Mouse (Mus musculus) hindbrain, postnatal 0 days (tissue): Measurements from ENCODE around the gene Pi4kb. TPM values are rescaled to one million over a fixed set of nuclear protein-coding genes. Genes with fewer than 3 reads are reported as not detected.
"Not testable (repeated sequence)": the region's sequence is repeated elsewhere in the genome, so short reads cannot be mapped to it uniquely, and the experiment has no call there.

Source experiments
- ATAC-seq: fragments of 200-750 bp; cut with Nextera tagmentation; 2 replicates; pipeline ENCODE4 v1.8.0; 2017; ENCODE audit warnings: mild to moderate bottlenecking, moderate TSS enrichment, moderate library complexity
- DNase-seq: peaks from one replicate; pipeline ENCODE4 v3.0.0-alpha.2; 2015; ENCODE audit warnings: low spot score
- H3K27ac ChIP-seq: fragments of 300-500 bp; sonication (generic); 2 replicates; pipeline ENCODE4 v1.5.1; 2014; ENCODE audit warnings: mild to moderate bottlenecking
- H3K27me3 ChIP-seq: fragments of 300-500 bp; sonication (generic); 2 replicates; pipeline ENCODE4 v1.6.1; 2014; ENCODE audit warnings: low read length, mixed read lengths; ENCODE audit not compliant: insufficient read depth
- H3K36me3 ChIP-seq: fragments of 300-500 bp; sonication (generic); 2 replicates; pipeline ENCODE4 v1.6.1; 2014; ENCODE audit warnings: low read length, mixed read lengths; ENCODE audit not compliant: insufficient read depth
- H3K4me1 ChIP-seq: fragments of 300-500 bp; sonication (generic); 2 replicates; pipeline ENCODE4 v1.6.1; 2014; ENCODE audit warnings: antibody characterized with exemption, low read length, mixed read lengths; ENCODE audit not compliant: insufficient read depth
- H3K4me2 ChIP-seq: fragments of 300-500 bp; sonication (generic); 2 replicates; pipeline ENCODE4 v1.6.1; 2014; ENCODE audit warnings: low read depth, mild to moderate bottlenecking, low read length, moderate library complexity, mixed read lengths
- H3K4me3 ChIP-seq: fragments of 300-500 bp; sonication (generic); 2 replicates; pipeline ENCODE4 v1.5.1; 2014; ENCODE audit warnings: low read length
- H3K9ac ChIP-seq: fragments of 300-500 bp; sonication (generic); replicated peaks from 2 replicates; pipeline ENCODE4 v1.6.1; 2014; ENCODE audit warnings: mild to moderate bottlenecking, low read length, moderate library complexity, mixed read lengths
- H3K9me3 ChIP-seq: fragments of 300-500 bp; sonication (generic); 2 replicates; pipeline ENCODE4 v1.6.1; 2016; ENCODE audit warnings: low read length, mixed read lengths
- CTCF ChIP-seq: IDR thresholded peaks from 2 replicates; pipeline ENCODE4 v1.5.1; 2016; ENCODE audit warnings: antibody characterized with exemption, control low read depth, low read depth
- WGBS: fragments of 180-500 bp; shearing (Covaris S2); extraction: QIAGEN DNeasy Blood & Tissue Kit; methylation state at CpG from one replicate; pipeline ENCODE4 v1.1.7; 2014; 5-methylcytosine and 5-hydroxymethylcytosine counted together
- polyA plus RNA-seq: library from polyadenylated mRNA; unstranded; fragments of >200 nt; fragmentation: Nextera tagmentation; extraction: Ambion mirVana; gene quantifications from 2 replicates; pipeline ENCODE4 v1.2.1, GENCODE M21; 2015
- total RNA-seq: library from RNA; depleted of rRNA; stranded (reverse); fragments of >200 nt; gene quantifications from 2 replicates; pipeline ENCODE4 v1.2.3, GENCODE M21; 2014; rRNA removed

Gene Pi4kb
- 57.1 and 85.4 TPM in 2 replicates for total RNA-seq
- polyA plus RNA-seq = 19.2 and 22.7 TPM in 2 replicates

GRCm38 (mm10) chr3:94974528-94975422, at the start of gene Pi4kb:
Pi4kb (plus strand) TSS chr3:94974731.
- peaks cover 11% of the 10 kb centered on the region for H3K4me1 ChIP-seq
- H3K27me3 ChIP-seq = no peaks in the 10 kb centered on the region
- DNase-seq (peak; percentile 96), ATAC-seq (peak; percentile 94)
- under 1% methylated on average over 56 of the region's 57 CpGs for WGBS
- H3K4me2 ChIP-seq = peak within 1 kb of the TSS; percentile 82
- H3K9ac ChIP-seq = peak within 1 kb of the TSS; percentile 93
- no peaks in the 10 kb centered on the region for H3K9me3 ChIP-seq
- no peaks in the 10 kb centered on the region for H3K36me3 ChIP-seq
- TF ChIP-seq CTCF = peak; percentile 28
- H3K27ac ChIP-seq = peak within 1 kb of the TSS; percentile 92
- H3K4me3 ChIP-seq = peak within 1 kb of the TSS; percentile 93

DNA sequence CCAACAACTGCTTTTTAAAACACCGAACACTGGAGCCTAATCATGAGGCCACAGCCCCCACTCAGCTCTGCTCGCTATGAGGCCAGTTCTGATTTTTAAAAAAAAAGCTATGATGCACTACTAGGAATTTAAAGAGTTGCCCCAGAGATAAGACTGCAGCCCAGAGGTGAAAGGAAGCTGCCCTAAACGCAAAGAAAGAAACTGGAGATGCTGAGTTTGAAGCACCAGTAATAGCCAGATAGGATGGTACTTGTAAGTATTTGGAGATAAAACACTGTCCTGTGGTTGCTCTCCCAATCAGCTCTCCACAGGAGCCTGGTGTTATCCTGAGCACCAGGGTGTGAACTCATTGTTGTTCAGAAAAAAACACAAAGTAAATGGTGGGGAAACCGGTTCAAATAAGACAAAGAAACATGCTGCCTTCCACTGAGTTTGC, 48.2 kb upstream of the Pi4kb start:
- not testable (repeated sequence) for DNase-seq, H3K27ac ChIP-seq, H3K9me3 ChIP-seq, H3K36me3 ChIP-seq, H3K27me3 ChIP-seq, ATAC-seq, H3K4me3 ChIP-seq, H3K4me1 ChIP-seq, H3K9ac ChIP-seq, H3K4me2 ChIP-seq
- 49% methylated on average over 4 of the region's 4 CpGs for WGBS

DNA sequence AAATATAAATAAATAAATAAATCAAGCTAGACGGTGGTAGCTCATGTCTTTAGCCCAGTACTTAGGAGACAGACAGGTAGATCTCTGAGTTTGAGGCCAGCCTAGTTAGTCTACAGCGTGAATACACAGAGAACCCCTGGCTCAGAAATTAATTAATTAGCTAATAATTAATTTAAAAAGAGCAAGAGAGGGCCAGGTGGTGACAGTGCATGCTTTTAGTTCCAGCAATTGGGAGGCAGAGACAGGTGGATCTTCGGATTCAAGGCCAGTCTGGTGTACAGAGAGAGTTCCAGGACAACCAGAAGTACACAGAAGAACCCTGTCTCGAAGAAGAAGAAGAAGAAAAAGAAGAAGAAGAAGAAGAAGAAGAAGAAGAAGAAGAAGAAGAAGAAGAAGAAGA, 45.6 kb upstream of the Pi4kb start:
- H3K27me3 ChIP-seq, H3K4me1 ChIP-seq, H3K4me2 ChIP-seq, ATAC-seq, DNase-seq, H3K4me3 ChIP-seq, H3K36me3 ChIP-seq, H3K9me3 ChIP-seq, H3K9ac ChIP-seq, H3K27ac ChIP-seq: not testable (repeated sequence)
- 86% methylated on average over 3 of the region's 4 CpGs for WGBS

GRCm38 (mm10) chr3:94930386-94931266, 43.9 kb upstream of the Pi4kb start:
- not testable (repeated sequence) for H3K4me3 ChIP-seq, H3K9me3 ChIP-seq, H3K4me1 ChIP-seq, H3K4me2 ChIP-seq, DNase-seq, H3K9ac ChIP-seq, H3K27me3 ChIP-seq, H3K27ac ChIP-seq, ATAC-seq, H3K36me3 ChIP-seq
- WGBS = 47% methylated on average over 7 of the region's 7 CpGs

DNA sequence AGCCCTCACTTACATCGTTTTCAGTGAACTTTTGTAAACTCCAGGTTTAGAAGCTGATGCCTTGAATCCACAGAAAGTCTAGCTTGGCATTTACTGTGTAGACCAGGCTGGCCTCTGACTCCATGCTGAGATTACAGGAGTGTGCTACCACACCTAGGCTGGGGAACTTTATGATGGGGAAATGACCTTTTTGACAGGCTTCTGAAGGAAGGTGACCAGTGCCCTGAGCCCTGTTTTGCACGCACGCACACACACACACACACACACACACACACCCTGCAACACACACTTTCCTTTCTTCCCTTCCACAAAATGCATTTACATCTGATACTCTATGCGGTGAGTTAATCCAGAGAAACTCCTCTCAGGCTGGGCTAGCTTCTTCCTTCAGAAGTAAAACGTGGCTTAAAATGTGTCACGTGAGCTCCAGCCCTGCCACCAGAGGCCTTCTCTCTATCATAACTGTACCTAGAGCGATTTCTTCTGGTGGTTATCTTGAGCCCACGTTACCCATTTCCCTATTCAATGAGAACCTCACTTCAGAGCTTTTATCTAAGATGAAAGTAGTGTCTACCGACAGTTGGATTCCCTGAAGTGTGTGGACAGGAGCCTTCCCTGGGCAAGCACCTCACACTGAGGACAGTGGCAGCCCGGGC, 43.0 kb upstream of the Pi4kb start:
- not testable (repeated sequence) for H3K27ac ChIP-seq, H3K9ac ChIP-seq, H3K4me1 ChIP-seq, H3K9me3 ChIP-seq, DNase-seq, H3K4me3 ChIP-seq, H3K4me2 ChIP-seq, ATAC-seq, H3K36me3 ChIP-seq, H3K27me3 ChIP-seq
- 88% methylated on average over 10 of the region's 10 CpGs for WGBS

- H3K27me3 ChIP-seq, H3K9me3 ChIP-seq, H3K36me3 ChIP-seq, H3K9ac ChIP-seq, H3K4me3 ChIP-seq, ATAC-seq, H3K4me1 ChIP-seq, DNase-seq: not testable (repeated sequence)
- Histone ChIP-seq H3K27ac (peak overlapping the region; percentile 77; the same call in 1 of the 2 replicates), H3K4me2 (peak overlapping the region; percentile 46; the same call in 1 of the 2 replicates)
- 61% methylated on average over 2 of the region's 2 CpGs for WGBS
Observed at GRCm38 (mm10) chr3:94932279-94932678, 42.3 kb upstream of the Pi4kb start.
